Mouse (Mus musculus): ENCODE measurements at regions not wholly inside any gene's neighbourhood (a gene's known extent, or its start where the extent isn't known, plus 50 kb on each side); places are given as distances from the start of the nearest gene placed in this dataset.

GRCm38 (mm10) chr14:102805936-102806923 is 176.2 kb downstream of the Kctd12 start:
- peak; percentile 78 for ATAC-seq (replicated peaks; ENCODE audit: low read depth, poor library complexity, severe bottlenecking)

DNA sequence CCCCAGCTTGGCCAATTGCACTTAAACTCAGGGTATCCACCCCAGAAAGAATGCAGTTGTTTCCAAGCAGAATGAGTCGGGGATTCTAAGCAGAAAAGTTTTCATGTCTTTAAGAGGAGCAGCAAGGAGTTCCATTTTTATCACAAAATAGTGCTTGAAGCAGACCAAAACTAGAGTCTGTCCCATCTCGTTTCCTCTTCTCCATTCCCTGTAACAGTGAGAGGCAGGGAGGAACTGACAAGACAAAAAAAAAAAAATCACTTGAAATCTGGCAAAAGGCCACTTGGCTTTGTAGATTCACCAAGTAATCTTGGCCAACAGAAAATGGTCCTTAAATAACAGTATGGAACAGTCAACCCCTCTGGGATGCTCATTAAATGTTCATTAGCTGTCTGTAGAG is 186.8 kb downstream of the Kctd12 start:
- ATAC-seq (replicated peaks; ENCODE audit: low read depth, poor library complexity, severe bottlenecking): peak; percentile 60

GRCm38 (mm10) chr14:102794898-102795297 is 187.5 kb downstream of the Kctd12 start:
- ATAC-seq (replicated peaks; ENCODE audit: low read depth, poor library complexity, severe bottlenecking): peak; percentile 63; the same call in 1 of the 2 replicates

DNA sequence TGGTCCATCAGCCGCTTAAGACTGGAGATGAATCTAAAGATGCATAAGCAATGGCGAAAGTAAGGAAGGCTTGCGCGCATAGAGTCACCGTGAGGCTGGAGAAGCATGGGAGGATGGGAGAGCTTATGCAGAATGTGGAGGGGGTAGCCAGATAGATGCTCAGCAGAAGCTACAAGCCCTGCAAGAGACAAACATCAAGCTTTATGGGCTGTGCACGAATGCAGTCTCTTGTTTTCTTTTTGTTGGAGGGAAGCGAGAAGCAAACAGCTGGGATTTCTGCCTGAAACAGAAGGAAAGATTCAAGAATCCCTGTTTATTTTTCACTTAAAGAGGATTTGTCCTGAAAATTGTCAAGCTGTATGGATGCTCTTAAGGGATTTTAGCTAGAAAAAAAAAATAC is 188.7 kb downstream of the Kctd12 start:
- ATAC-seq (replicated peaks; ENCODE audit: low read depth, poor library complexity, severe bottlenecking): no peak

GRCm38 (mm10) chr14:102790916-102791315 is 191.5 kb downstream of the Kctd12 start:
- no peak for ATAC-seq (replicated peaks; ENCODE audit: low read depth, poor library complexity, severe bottlenecking)

DNA sequence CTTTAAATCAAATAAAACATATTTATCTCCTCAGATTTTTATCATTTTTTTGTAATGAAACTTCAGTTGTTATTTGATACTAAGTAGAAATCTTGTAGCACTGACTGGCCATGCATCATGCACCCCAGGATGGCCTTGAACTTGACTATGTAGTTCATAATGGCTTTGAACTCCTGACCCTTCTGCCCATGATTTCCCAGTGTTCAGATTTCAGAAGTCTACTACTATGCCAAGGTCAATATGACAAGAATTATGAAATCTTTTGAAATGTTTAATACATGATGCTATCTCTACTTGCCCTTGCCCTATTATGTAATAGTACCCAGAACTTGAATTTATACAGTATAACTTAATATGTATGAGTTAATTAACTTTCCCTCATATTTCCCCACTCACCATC is 200.2 kb downstream of the Kctd12 start:
- ATAC-seq (replicated peaks; ENCODE audit: low read depth, poor library complexity, severe bottlenecking): no peak

DNA sequence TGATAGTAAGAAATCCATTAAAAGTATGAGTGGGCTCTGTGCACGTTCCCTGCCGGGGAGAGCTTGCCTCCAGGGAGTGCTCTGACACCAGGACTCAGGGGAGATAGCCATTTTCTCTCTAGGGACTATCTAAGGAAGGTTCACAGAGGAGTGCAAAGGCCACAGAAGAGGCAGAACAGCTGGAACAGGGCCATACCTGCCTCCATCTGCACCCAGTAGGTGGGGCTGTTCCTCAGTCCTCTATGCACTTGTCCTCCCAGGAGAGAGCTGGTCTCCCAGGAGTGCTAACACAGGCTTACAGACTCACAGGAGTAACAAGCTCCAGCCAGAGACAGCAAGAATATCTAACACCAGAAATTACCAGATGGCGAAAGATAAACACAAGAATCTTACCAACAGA is 212.7 kb downstream of the Kctd12 start:
- peak; percentile 86 for ATAC-seq (replicated peaks; ENCODE audit: low read depth, poor library complexity, severe bottlenecking)

- peak; percentile 93 for ATAC-seq (replicated peaks; ENCODE audit: low read depth, poor library complexity, severe bottlenecking)
Observed at GRCm38 (mm10) chr14:102748687-102749086, 233.8 kb downstream of the Kctd12 start.

DNA sequence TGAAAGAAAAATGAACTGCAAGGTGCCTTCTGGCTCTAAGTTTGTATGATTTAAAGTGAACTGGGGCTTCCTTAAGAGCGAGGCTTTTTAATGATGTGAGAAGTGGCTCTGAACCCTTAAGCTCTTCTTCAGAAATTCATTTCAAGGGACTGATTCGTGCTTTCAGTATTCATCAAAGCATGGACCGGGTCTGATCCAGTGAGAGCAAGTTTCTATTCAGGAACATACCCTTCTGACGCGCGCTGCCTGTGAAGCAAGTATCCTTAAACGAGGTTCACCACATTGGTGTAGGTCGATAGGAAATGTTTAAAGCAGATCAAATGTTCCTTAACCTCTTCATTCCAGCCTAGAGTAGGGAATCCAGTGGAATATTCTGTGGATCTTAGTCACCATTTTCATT is 240.1 kb downstream of the Kctd12 start:
- no peak for ATAC-seq (replicated peaks; ENCODE audit: low read depth, poor library complexity, severe bottlenecking)

GRCm38 (mm10) chr14:102736656-102737055 is 245.8 kb downstream of the Kctd12 start:
- no peak for ATAC-seq (replicated peaks; ENCODE audit: low read depth, poor library complexity, severe bottlenecking)

GRCm38 (mm10) chr14:102733718-102734117 is 248.7 kb downstream of the Kctd12 start:
- peak; percentile 100 for ATAC-seq (replicated peaks; ENCODE audit: low read depth, poor library complexity, severe bottlenecking)

DNA sequence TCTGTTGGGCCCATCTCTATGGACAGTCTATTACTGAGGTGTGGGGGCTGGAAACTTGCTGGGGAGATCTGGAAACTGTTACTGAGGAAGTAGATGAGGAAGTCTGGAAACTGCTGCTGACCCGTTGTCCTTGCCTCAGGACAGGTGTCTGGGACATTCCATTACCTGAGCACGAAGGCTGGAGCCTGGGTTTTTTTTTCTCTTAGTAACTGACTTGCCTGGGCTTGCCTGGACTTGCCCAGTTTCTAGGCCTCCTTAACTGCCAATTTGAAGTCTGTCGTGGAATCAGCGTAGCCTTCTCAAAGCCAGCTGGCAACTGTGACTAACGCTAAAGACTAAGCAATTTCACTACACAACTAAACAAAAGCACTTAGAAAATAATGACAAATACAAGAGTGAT is 250.7 kb downstream of the Kctd12 start:
- ATAC-seq (replicated peaks; ENCODE audit: low read depth, poor library complexity, severe bottlenecking): no peak

DNA sequence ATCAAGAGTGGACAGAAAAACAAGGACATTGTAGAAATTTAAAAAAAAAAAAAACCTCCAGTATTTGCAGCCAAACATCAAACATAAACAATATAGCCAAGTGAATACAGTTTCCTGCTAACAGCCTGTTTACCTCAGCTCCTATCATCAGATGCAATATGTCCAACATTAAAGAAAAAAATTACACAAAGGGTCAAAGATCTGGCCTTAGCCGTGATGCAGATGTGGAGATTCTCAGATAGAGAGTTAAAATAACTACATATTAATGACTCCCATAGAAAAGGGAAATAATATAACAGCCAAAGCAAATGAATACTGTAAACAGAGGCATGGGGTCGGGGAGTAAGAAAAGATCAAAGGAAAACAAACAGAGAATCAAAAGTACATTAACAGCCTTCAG is 259.8 kb downstream of the Kctd12 start:
- no peak for ATAC-seq (replicated peaks; ENCODE audit: low read depth, poor library complexity, severe bottlenecking)

GRCm38 (mm10) chr14:102718558-102718957 is 263.9 kb downstream of the Kctd12 start:
- ATAC-seq (replicated peaks; ENCODE audit: low read depth, poor library complexity, severe bottlenecking): peak; percentile 81

GRCm38 (mm10) chr14:102712600-102712999 is 269.8 kb downstream of the Kctd12 start:
- ATAC-seq (replicated peaks; ENCODE audit: low read depth, poor library complexity, severe bottlenecking): no peak

DNA sequence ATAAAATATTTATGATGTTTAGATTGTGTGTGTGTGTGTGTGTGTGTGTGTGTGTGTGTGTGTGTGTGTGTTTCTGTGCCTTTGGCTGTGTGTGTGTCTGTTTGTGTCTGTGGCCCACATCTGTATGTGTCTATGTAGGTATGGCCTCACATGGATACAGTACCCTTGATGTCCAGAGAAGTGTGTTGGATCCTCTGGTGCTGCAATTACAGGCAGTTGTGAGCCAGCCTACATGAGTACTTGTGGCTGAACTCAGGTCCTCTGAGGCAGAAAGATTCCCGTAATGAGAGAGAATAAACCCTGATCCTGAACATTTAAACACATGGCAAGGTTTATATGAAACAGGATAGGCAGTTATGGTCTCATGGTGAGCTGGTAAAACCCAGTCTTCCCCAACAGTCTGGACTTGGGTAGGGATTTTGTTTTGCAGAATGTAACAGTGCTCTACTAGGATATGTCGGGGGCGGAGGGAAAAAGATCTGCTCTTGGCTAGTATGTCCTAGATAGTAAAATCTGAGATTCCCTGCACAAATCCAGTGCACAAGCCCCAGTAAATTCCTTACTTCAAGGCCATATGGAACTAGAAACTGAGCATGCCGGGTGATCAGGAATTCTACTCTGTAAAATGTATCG is 275.6 kb downstream of the Kctd12 start:
- no peak for ATAC-seq (replicated peaks; ENCODE audit: low read depth, poor library complexity, severe bottlenecking)

DNA sequence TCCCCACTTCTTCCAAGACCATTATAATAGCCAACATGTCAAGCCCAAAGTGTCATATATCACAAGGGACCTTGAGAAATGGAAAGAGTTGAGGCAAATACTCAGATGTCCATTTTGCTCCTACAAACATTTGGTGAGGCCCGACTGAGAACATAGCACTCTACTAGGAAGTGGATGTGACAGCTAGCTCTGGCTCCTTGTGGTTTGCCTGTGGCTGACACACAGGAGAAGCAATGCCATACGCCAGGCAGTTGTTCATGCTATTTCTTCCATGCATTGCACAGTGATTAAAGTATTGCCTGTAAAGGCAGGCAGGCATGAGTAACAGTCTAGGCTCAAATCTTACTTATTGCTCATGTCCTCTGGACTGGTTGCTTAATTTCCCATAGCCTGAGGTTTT is 281.3 kb downstream of the Kctd12 start:
- peak; percentile 74; the same call in 1 of the 2 replicates for ATAC-seq (replicated peaks; ENCODE audit: low read depth, poor library complexity, severe bottlenecking)

- ATAC-seq (replicated peaks; ENCODE audit: low read depth, poor library complexity, severe bottlenecking): no peak
Observed at GRCm38 (mm10) chr14:102700457-102700856, 282.0 kb downstream of the Kctd12 start.

GRCm38 (mm10) chr14:102699015-102699414 is 283.4 kb downstream of the Kctd12 start:
- no peak for ATAC-seq (replicated peaks; ENCODE audit: low read depth, poor library complexity, severe bottlenecking)

- ATAC-seq (replicated peaks; ENCODE audit: low read depth, poor library complexity, severe bottlenecking): no peak
Observed at GRCm38 (mm10) chr14:102686791-102687190, 295.6 kb downstream of the Kctd12 start.

DNA sequence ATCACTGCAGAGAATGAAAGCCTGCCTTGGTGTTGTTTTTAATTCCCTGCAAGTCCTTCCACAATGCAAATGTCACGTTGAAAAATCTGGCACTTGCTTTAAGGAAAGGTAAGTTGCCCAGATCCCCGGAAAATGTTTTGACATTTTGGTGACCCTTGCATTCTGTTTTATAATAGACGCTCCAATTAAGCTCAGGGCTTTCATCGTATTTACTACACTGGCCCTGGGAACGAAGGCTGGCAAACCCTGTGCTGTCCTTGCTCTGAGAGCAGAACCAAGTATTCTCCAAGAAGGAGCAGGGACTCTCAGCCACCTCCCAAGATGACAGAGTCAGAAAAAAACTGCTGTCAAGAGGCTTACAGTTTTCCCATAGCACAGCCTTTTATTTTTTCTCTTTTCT is 305.9 kb downstream of the Kctd12 start:
- no peak for ATAC-seq (replicated peaks; ENCODE audit: low read depth, poor library complexity, severe bottlenecking)

Measured in common myeloid progenitor, adult 5-6 weeks (primary cell).